Mouse (Mus musculus): ENCODE measurements around the gene Rbfox1. TPM values are rescaled to one million over a fixed set of nuclear protein-coding genes. Genes with fewer than 3 reads are reported as not detected.

Rbfox1 gene
- total and polyA plus RNA-seq, 2 experiments from 2014 or later: 129 to 214 TPM

GRCm38 (mm10) chr16:7347522-7348165 lies 1462.5 kb downstream of the Rbfox1 start:
- Histone ChIP-seq H3K36me3 (ENCODE audit: insufficient read depth) (no peaks in the 10 kb centered on the region), H3K9me3 (ENCODE audit: low read length) (no peaks in the 10 kb centered on the region), H3K4me2 (ENCODE audit: low read depth) (no peak overlapping the region), H3K27me3 (ENCODE audit: insufficient read depth, low read length) (0 out of 2 replicates have a peak, but pooled peaks cover 2% of the 10 kb centered on the region), H3K9ac (no peak overlapping the region), H3K4me1 (ENCODE audit: insufficient read depth) (0 out of 2 replicates have a peak, but pooled peaks cover 3% of the 10 kb centered on the region), H3K27ac (ENCODE audit: low read depth, low read length) (no peak overlapping the region), H3K4me3 (ENCODE audit: low read depth, low read length) (no peak overlapping the region)
- ATAC-seq: no peak
- no peak for TF ChIP-seq CTCF (IDR thresholded peaks at IDR 0.05; ENCODE audit: low read depth)
- DNase-seq: no peak
- WGBS: 36% methylated on average over 7 of the region's 7 CpGs

- Histone ChIP-seq H3K9me3 (ENCODE audit: low read length) (no peaks in the 10 kb centered on the region), H3K4me3 (ENCODE audit: low read depth, low read length) (no peak overlapping the region), H3K27ac (ENCODE audit: low read depth, low read length) (no peak overlapping the region), H3K4me2 (ENCODE audit: low read depth) (no peak overlapping the region), H3K27me3 (ENCODE audit: insufficient read depth, low read length) (0 out of 2 replicates have a peak, but pooled peaks cover 2% of the 10 kb centered on the region), H3K36me3 (ENCODE audit: insufficient read depth) (no peaks in the 10 kb centered on the region), H3K4me1 (ENCODE audit: insufficient read depth) (no peaks in the 10 kb centered on the region), H3K9ac (no peak overlapping the region)
- ATAC-seq (no peak), DNase-seq (no peak)
- no peak for TF ChIP-seq CTCF (IDR thresholded peaks at IDR 0.05; ENCODE audit: low read depth)
- WGBS: 75% methylated on average over 16 of the region's 16 CpGs
These were observed 1467.7 kb downstream of the Rbfox1 start for GRCm38 (mm10) chr16:7352808-7353207.

- Histone ChIP-seq H3K4me1 (ENCODE audit: insufficient read depth) (no peaks in the 10 kb centered on the region), H3K4me2 (ENCODE audit: low read depth) (no peak overlapping the region), H3K36me3 (ENCODE audit: insufficient read depth) (no peaks in the 10 kb centered on the region), H3K9me3 (ENCODE audit: low read length) (no peaks in the 10 kb centered on the region), H3K9ac (no peak overlapping the region), H3K27ac (ENCODE audit: low read depth, low read length) (no peak overlapping the region), H3K4me3 (ENCODE audit: low read depth, low read length) (no peak overlapping the region), H3K27me3 (ENCODE audit: insufficient read depth, low read length) (0 out of 2 replicates have a peak, but pooled peaks cover 2% of the 10 kb centered on the region)
- DNase-seq (no peak), ATAC-seq (no peak)
- WGBS: 50% methylated on average over 4 of the region's 4 CpGs
- no peak for TF ChIP-seq CTCF (IDR thresholded peaks at IDR 0.05; ENCODE audit: low read depth)
These were observed 1469.0 kb downstream of the Rbfox1 start for GRCm38 (mm10) chr16:7354116-7354515.

- Histone ChIP-seq H3K27ac (ENCODE audit: low read depth, low read length) (no peak overlapping the region), H3K4me1 (ENCODE audit: insufficient read depth) (no peaks in the 10 kb centered on the region), H3K9ac (no peak overlapping the region), H3K4me2 (ENCODE audit: low read depth) (no peak overlapping the region), H3K9me3 (ENCODE audit: low read length) (no peaks in the 10 kb centered on the region), H3K36me3 (ENCODE audit: insufficient read depth) (no peaks in the 10 kb centered on the region), H3K4me3 (ENCODE audit: low read depth, low read length) (no peak overlapping the region), H3K27me3 (ENCODE audit: insufficient read depth, low read length) (no peaks in the 10 kb centered on the region)
- no peak for ATAC-seq
- DNase-seq: no peak
- TF ChIP-seq CTCF (IDR thresholded peaks at IDR 0.05; ENCODE audit: low read depth): no peak
- 27% methylated on average over 5 of the region's 5 CpGs for WGBS
These were observed 1473.9 kb downstream of the Rbfox1 start for GRCm38 (mm10) chr16:7359043-7359442.

- Histone ChIP-seq H3K9me3 (ENCODE audit: low read length) (no peaks in the 10 kb centered on the region), H3K27me3 (ENCODE audit: insufficient read depth, low read length) (no peaks in the 10 kb centered on the region), H3K4me3 (ENCODE audit: low read depth, low read length) (no peak overlapping the region), H3K4me1 (ENCODE audit: insufficient read depth) (no peaks in the 10 kb centered on the region), H3K27ac (ENCODE audit: low read depth, low read length) (no peak overlapping the region), H3K36me3 (ENCODE audit: insufficient read depth) (no peaks in the 10 kb centered on the region), H3K9ac (no peak overlapping the region), H3K4me2 (ENCODE audit: low read depth) (no peak overlapping the region)
- 62% methylated on average over 1 of the region's 1 CpGs for WGBS
- ATAC-seq (no peak), DNase-seq (no peak)
- TF ChIP-seq CTCF (IDR thresholded peaks at IDR 0.05; ENCODE audit: low read depth): no peak
These were observed 1475.6 kb downstream of the Rbfox1 start for GRCm38 (mm10) chr16:7360706-7361105.

GRCm38 (mm10) chr16:7365878-7366277 lies 1480.7 kb downstream of the Rbfox1 start:
- DNase-seq: no peak
- Histone ChIP-seq H3K27me3 (ENCODE audit: insufficient read depth, low read length) (no peaks in the 10 kb centered on the region), H3K9me3 (ENCODE audit: low read length) (no peaks in the 10 kb centered on the region), H3K36me3 (ENCODE audit: insufficient read depth) (no peaks in the 10 kb centered on the region), H3K4me1 (ENCODE audit: insufficient read depth) (no peaks in the 10 kb centered on the region), H3K4me2 (ENCODE audit: low read depth) (no peak overlapping the region), H3K27ac (ENCODE audit: low read depth, low read length) (no peak overlapping the region), H3K4me3 (ENCODE audit: low read depth, low read length) (no peak overlapping the region), H3K9ac (no peak overlapping the region)
- no peak for ATAC-seq
- TF ChIP-seq CTCF (IDR thresholded peaks at IDR 0.05; ENCODE audit: low read depth): no peak

- peak; percentile 45; the same call in 1 of the 2 replicates for ATAC-seq
- Histone ChIP-seq H3K27ac (ENCODE audit: low read depth, low read length) (no peak overlapping the region), H3K27me3 (ENCODE audit: insufficient read depth, low read length) (no peaks in the 10 kb centered on the region), H3K36me3 (ENCODE audit: insufficient read depth) (no peaks in the 10 kb centered on the region), H3K9me3 (ENCODE audit: low read length) (no peaks in the 10 kb centered on the region), H3K4me3 (ENCODE audit: low read depth, low read length) (no peak overlapping the region), H3K4me1 (ENCODE audit: insufficient read depth) (no peaks in the 10 kb centered on the region), H3K4me2 (ENCODE audit: low read depth) (no peak overlapping the region), H3K9ac (no peak overlapping the region)
- 28% methylated on average over 3 of the region's 3 CpGs for WGBS
- no peak for TF ChIP-seq CTCF (IDR thresholded peaks at IDR 0.05; ENCODE audit: low read depth)
- DNase-seq: peak; percentile 21
These were observed 1489.0 kb downstream of the Rbfox1 start for GRCm38 (mm10) chr16:7374146-7374545.

Data from forebrain, postnatal 0 days (tissue).